Mouse (Mus musculus) layer of hippocampus, adult 9-11 months (tissue): ENCODE data around the gene Fam221b.

Experiments
- DNase-seq: peaks from one replicate; pipeline ENCODE4 v3.0.0; 2022

The Fam221b gene

GRCm38 (mm10) chr4:43656339-43657109 is 12.4 kb downstream of the Fam221b start, which contains the start of gene Hint2:
Hint2 (minus strand) TSS chr4:43656466.
- peak; percentile 97 for DNase-seq

GRCm38 (mm10) chr4:43655656-43656338 is 13.1 kb downstream of the Fam221b start:
- no peak for DNase-seq

GRCm38 (mm10) chr4:43653161-43654015 is 15.6 kb downstream of the Fam221b start, which contains the start of gene Spag8:
Spag8 (minus strand) TSS chr4:43653594.
- no peak for DNase-seq

GRCm38 (mm10) chr4:43652726-43653125 is 16.2 kb downstream of the Fam221b start:
- no peak for DNase-seq

- DNase-seq, result no peak
These were observed 19.2 kb downstream of the Fam221b start for GRCm38 (mm10) chr4:43649783-43650182.

DNA sequence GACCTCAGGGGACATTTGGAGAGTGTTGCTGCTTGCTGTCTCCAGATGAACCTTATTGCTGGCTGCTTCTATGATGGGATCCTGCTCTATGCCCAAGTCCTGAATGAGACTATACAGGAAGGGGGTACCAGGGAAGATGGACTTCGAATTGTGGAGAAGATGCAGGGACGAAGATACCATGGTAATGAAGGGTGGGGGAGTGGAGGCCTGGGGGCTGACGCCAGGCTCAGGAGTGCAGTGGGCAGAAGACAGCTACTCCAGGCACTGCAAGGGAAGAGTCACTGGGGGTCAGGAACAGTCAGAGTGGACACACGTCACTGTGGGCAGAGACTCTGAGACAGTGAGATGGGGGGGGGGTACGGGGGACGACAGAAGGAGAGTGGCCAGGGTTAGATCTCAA is 28.5 kb downstream of the Fam221b start:
- DNase-seq, result no peak

DNA sequence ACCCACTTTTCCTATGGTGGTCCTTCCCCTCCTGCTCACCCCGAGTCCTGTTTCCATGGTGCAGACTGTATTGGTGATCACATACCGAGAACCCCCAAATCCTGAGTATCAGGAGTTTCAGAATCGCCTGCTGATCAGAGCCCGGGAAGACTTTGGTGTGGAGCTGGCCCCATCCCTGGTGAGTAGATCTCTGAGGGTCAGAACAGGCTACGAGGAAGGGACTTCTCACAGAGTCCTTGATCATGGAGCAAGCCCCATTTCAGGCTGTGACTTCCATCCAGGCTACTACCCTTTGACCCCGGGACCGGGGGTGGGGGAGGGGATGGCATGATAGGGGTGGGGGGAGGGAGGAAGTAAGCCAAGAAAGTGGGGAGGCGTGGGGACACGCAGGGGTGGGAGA is 28.9 kb downstream of the Fam221b start:
- no peak for DNase-seq

- no peak for DNase-seq
These were observed 32.2 kb downstream of the Fam221b start for GRCm38 (mm10) chr4:43636751-43637150.

DNA sequence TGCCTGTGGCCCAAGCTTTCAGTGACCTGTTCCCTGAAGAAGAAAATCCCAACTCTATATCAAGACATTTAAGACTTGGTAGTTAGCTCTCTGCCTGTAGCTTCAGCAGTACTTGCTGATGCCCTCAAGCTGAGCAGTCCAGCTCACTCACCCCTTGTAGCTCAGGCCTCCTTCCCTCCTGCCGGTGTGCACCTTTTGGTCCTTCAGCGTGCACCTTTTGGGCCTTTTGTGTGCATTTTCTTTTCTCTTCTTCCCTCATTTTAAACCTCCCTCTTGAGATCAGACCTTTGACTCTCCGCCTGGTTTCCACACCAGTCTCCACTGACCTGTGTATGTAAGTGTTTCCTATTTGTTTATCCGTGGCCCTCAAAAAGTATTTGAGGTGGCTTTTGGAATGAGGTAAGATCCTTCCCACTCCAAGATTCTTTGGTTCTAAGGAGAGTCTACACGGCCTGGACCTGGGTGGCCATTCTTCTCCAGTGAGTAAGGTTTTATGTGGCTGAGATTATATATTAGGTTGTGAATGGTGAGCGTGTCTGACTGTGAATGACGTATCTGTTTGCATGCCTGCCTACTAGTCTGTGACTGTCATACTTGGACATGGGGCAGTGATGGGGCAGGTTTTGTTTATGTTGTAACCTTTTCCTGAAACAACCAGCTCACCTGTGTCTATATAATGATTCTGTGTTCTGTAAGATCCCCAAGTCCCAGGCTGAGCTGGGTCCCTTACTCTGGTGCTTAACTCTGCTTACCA is 34.1 kb downstream of the Fam221b start:
- no peak for DNase-seq

DNA sequence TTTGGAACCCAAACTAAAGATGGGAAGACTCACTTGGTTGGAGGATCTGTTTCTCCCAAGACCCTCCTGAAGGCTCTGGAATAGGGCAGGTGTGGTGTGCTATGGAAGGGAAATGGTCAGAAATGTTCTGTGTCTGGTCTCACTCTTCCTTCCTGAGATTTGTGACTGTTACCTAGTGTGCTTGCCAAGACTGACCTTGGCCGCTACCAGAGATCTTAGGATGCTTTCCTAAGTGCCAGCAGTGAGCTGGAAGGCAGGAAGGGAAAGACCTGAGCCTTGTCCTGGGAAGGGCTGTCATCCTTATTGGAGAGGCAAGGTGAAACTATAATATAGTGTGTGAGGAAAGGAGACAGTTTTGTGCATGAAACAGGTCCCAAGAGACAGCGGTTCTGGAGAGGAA is 35.2 kb downstream of the Fam221b start:
- DNase-seq, result no peak

- DNase-seq, result no peak
These were observed 35.6 kb downstream of the Fam221b start for GRCm38 (mm10) chr4:43633296-43633695.

DNA sequence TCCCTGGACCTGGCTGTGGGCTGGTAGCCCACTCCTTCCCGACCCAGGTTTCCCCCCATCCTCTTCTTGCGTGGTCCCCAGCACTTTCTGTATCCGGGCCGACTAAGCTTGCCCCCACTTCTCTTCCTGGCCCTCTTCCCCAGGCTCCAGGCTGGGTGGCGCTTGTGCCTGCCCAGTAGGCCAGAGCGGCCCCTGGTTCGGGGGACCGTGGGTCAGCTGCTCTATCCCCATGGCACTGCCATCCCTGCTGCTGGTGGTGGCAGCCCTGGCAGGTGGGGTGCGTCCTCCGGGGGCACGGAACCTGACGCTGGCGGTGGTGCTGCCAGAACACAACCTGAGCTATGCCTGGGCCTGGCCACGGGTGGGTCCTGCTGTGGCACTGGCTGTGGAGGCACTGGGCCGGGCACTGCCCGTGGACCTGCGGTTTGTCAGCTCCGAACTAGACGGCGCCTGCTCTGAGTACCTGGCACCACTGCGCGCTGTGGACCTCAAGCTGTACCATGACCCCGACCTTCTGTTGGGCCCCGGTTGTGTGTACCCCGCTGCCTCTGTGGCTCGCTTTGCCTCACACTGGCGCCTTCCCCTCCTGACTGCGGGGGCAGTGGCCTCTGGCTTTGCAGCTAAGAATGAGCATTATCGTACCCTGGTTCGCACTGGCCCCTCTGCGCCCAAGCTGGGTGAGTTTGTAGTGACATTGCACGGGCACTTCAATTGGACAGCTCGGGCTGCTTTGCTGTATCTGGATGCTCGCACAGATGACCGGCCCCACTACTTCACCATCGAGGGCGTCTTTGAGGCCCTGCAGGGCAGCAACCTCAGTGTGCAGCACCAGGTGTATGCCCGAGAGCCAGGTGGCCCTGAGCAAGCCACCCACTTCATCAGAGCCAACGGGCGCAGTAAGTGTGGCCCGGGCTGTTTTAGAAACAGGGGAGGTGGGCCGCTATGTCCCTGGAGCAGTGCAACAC is 36.7 kb downstream of the Fam221b start:
- no peak for DNase-seq

DNA sequence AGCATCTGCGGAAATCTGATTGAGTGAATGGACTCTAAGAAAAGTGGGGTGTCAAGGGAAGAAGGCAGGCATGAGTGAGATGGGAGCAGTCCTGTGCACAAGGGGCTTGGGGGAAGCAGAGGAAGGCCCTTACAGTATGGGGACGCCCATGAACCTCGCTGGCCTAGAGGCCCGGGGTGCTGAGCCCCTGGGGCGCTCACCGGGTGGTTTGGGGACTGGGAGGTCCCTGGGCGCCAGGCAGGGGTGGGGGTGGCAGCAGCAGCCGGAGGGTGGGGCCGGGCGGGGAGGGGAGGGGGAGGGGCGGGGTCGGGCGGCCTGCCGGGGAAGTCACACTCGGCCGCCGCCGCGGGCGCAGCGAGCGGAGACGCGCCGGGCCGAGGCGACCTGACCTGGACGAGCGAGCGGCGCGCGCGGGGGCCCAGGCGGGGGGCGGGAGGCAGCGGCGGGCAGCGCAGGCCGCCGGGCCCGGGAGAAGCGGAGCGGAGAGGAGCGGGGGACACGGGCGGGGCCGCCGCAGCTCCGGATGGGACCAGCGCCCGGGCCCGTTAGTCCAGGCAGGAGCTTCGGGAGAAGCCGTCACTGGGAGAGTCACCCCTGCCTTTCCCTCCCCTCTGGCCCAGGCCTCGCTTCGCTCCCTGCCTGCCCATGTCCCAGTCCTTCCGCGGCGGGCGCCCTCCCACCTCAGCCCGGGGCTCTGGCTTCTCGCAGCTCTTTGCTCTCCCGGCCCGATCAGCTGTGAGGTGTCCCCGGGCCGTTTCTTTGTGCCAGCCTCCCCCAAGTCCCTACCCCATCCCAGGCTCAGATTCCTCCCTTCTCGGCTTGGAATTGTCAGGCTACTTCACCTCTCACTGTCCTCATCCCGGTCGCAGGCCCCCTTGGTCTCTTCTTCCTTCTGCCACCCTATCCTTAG is 37.6 kb downstream of the Fam221b start, which contains the start of gene Npr2:
Npr2 (plus strand) TSS at position 890 of the 910 bp plus-strand sequence.
- no peak for DNase-seq

- no peak for DNase-seq
These were observed 38.3 kb downstream of the Fam221b start for GRCm38 (mm10) chr4:43630671-43631045.

- DNase-seq, result peak; percentile 85
These were observed 38.8 kb downstream of the Fam221b start for GRCm38 (mm10) chr4:43630030-43630581.

- DNase-seq, result no peak
These were observed 39.7 kb downstream of the Fam221b start for GRCm38 (mm10) chr4:43629106-43629817.

- no peak for DNase-seq
These were observed 48.7 kb downstream of the Fam221b start for GRCm38 (mm10) chr4:43620146-43620778.

DNA sequence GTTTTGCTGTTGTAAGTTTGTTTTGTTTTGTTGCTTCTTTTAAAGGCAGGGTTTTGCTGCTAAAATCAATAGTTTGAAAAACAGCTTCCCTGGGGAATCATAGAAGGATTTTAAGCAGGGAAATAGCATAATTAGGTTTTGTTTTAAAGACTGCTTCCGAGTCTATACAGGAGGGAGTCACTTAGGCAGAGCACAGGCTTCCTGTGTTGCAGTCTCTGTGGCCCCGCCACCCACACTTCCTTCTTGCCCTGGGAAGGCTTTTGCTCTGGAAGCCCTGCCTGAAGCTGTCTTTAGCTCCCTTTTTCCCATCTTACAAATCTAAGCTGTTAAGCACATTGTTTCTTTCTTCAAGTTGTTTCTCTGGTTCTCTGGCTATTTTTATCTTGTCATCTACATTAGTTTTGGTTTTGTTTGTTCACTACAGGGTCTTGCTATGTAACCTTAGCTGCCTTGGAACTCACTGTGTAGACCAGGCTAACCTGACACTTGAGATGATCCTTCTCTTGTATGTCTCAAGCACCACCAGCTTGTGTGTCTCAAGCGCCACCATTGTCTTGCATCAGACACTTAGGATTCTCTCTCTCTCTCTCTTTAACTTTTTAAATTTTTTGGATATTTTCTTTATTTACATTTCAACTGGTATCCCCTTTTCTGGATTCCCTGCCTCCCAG is 55.8 kb downstream of the Fam221b start:
- no peak for DNase-seq
